Mouse (Mus musculus) heart, postnatal 14 days (tissue): ENCODE data around the gene Foxb1. TPM values are rescaled to one million over a fixed set of nuclear protein-coding genes. Genes with fewer than 3 reads are reported as not detected.

ENCODE experiments used
- DNase-seq, 2 experiments: peaks; one replicate each; pipeline ENCODE4 v3.0.0; 2021 to 2022
- intact Hi-C: fragments of 180-260 bp; cut with DNase I; formaldehyde crosslinking; loops from one replicate; pipeline ENCODE4 v1.15.1; 2025
- total RNA-seq, 2 experiments: library from RNA; stranded (reverse); gene quantifications; 2 replicates each; pipeline ENCODE4 v1.2.3; 2021

The Foxb1 gene
- total RNA-seq, 2 experiments from 2014 or later = 0.07 TPM; not detected in 1

- intact Hi-C loops = no loop called here
- DNase-seq = no peak
These were observed 2.2 kb downstream of the Foxb1 start for GRCm38 (mm10) chr9:69758506-69758905.

- intact Hi-C loops = no loop called here
These were observed 3.5 kb downstream of the Foxb1 start for GRCm38 (mm10) chr9:69757254-69757653.

GRCm38 (mm10) chr9:69756456-69756855 lies 4.3 kb downstream of the Foxb1 start:
- DNase-seq = no peak
- intact Hi-C loops = no loop called here

More at GRCm38 (mm10) chr9:69757254-69757653, 3.5 kb downstream of the Foxb1 start:
- no peak for DNase-seq

GRCm38 (mm10) chr9:69756041-69756440 lies 4.7 kb downstream of the Foxb1 start:
- no peak for DNase-seq
- intact Hi-C loops = no loop called here

GRCm38 (mm10) chr9:69755157-69755556 lies 5.6 kb downstream of the Foxb1 start:
- intact Hi-C loops = no loop called here
- no peak for DNase-seq

- intact Hi-C loops = no loop called here
- DNase-seq = no peak
These were observed 6.0 kb downstream of the Foxb1 start for GRCm38 (mm10) chr9:69754712-69755111.

- no peak for DNase-seq
- intact Hi-C loops = no loop called here
These were observed 6.4 kb downstream of the Foxb1 start for GRCm38 (mm10) chr9:69754291-69754690.

GRCm38 (mm10) chr9:69747971-69748370 lies 12.8 kb downstream of the Foxb1 start:
- intact Hi-C loops = no loop called here
- no peak for DNase-seq

- intact Hi-C loops = no loop called here
- no peak for DNase-seq
These were observed 32.0 kb downstream of the Foxb1 start for GRCm38 (mm10) chr9:69728736-69729135.

GRCm38 (mm10) chr9:69718431-69718830 lies 42.3 kb downstream of the Foxb1 start:
- intact Hi-C loops = no loop called here
- no peak for DNase-seq

- intact Hi-C loops = no loop called here
- no peak for DNase-seq
These were observed 44.4 kb downstream of the Foxb1 start for GRCm38 (mm10) chr9:69716364-69716763.

GRCm38 (mm10) chr9:69715445-69715844 lies 45.3 kb downstream of the Foxb1 start:
- intact Hi-C loops = no loop called here
- no peak for DNase-seq

GRCm38 (mm10) chr9:69714346-69714745 lies 46.4 kb downstream of the Foxb1 start:
- DNase-seq = no peak
- intact Hi-C loops = no loop called here

GRCm38 (mm10) chr9:69713577-69714327 lies 47.0 kb downstream of the Foxb1 start:
- DNase-seq = no peak
- intact Hi-C loops = no loop called here

- DNase-seq = no peak
These were observed 47.8 kb downstream of the Foxb1 start for GRCm38 (mm10) chr9:69712714-69713525.

More at GRCm38 (mm10) chr9:69712714-69713525, 47.8 kb downstream of the Foxb1 start:
- intact Hi-C loops = no loop called here

Other genes with a start within 250 kb of the Foxb1 start
- gene Bnip2, start 228.5 kb upstream of the Foxb1 start, total RNA-seq = 10 to 100 TPM; 90.4 to 95.3 TPM